Mouse (Mus musculus) retina, adult 2 months (tissue): ENCODE measurements around the gene Btbd2.

Experiments used
- DNase-seq: peaks from one replicate; pipeline ENCODE4 v3.0.0-alpha.2; 2012; ENCODE audit warnings: low read depth, low spot score

Gene Btbd2

GRCm38 (mm10) chr10:80687850-80688249 lies 31.0 kb upstream of the Btbd2 start:
- DNase-seq: no peak

GRCm38 (mm10) chr10:80686617-80687016 lies 29.7 kb upstream of the Btbd2 start:
- DNase-seq: no peak

- DNase-seq: no peak
These were observed 28.1 kb upstream of the Btbd2 start for GRCm38 (mm10) chr10:80684984-80685383.

GRCm38 (mm10) chr10:80684214-80684613 lies 27.3 kb upstream of the Btbd2 start:
- no peak for DNase-seq

GRCm38 (mm10) chr10:80683647-80684046 lies 26.8 kb upstream of the Btbd2 start:
- DNase-seq: no peak

- no peak for DNase-seq
These were observed 25.1 kb upstream of the Btbd2 start for GRCm38 (mm10) chr10:80682003-80682402.

GRCm38 (mm10) chr10:80680260-80680696 lies 23.4 kb upstream of the Btbd2 start:
- DNase-seq: no peak

GRCm38 (mm10) chr10:80679556-80680259 lies 22.8 kb upstream of the Btbd2 start:
- no peak for DNase-seq

- no peak for DNase-seq
These were observed 21.9 kb upstream of the Btbd2 start for GRCm38 (mm10) chr10:80678601-80679377.

- DNase-seq: no peak
These were observed 21.1 kb upstream of the Btbd2 start, which contains the start of gene Mknk2 for GRCm38 (mm10) chr10:80677942-80678436. TSS of gene Mknk2 (minus strand) at chr10:80678112.

GRCm38 (mm10) chr10:80677128-80677875 lies 20.4 kb upstream of the Btbd2 start:
- DNase-seq: no peak

GRCm38 (mm10) chr10:80676198-80676928 lies 19.5 kb upstream of the Btbd2 start:
- peak; percentile 98 for DNase-seq

- no peak for DNase-seq
These were observed 18.7 kb upstream of the Btbd2 start for GRCm38 (mm10) chr10:80675405-80676197.

- no peak for DNase-seq
These were observed 18.1 kb upstream of the Btbd2 start for GRCm38 (mm10) chr10:80674851-80675404.

GRCm38 (mm10) chr10:80674161-80674711 lies 17.4 kb upstream of the Btbd2 start:
- no peak for DNase-seq

- no peak for DNase-seq
These were observed 16.8 kb upstream of the Btbd2 start for GRCm38 (mm10) chr10:80673690-80674089.

- no peak for DNase-seq
These were observed 15.2 kb upstream of the Btbd2 start for GRCm38 (mm10) chr10:80671936-80672690.

- no peak for DNase-seq
These were observed 14.4 kb upstream of the Btbd2 start for GRCm38 (mm10) chr10:80671251-80671650.

GRCm38 (mm10) chr10:80670531-80670930 lies 13.7 kb upstream of the Btbd2 start:
- DNase-seq: no peak
